8 mouse cellular contexts compared by ENCODE assay signal in genomic region chr9:57708720-57709274, GRCm38 (mm10). TPM values are rescaled to one million over a fixed set of nuclear protein-coding genes. Genes with fewer than 3 reads are reported as not detected.
DNase-seq lines count a peak whose midpoint lies in the region; ATAC-seq lines count a peak whose summit lies in the region.

No protein-coding gene starts in this region.

- peak; percentile 46 to 78 for DNase-seq in adrenal gland, adult (ENCODE audit: inconsistent age in 2 of 2, low spot score in 1 of 2)
- no peak for DNase-seq in adrenal gland, adult 8-10 months
- peak; percentile 66 for DNase-seq in adipocyte (ENCODE audit: low spot score)
- peak; percentile 35 to 39 for DNase-seq in layer of hippocampus, postnatal 36 days
- peak; percentile 57 for DNase-seq in lung, postnatal 10 days
- DNase-seq in right cerebral cortex, postnatal 25 days: peak; percentile 61

- peak overlapping the region; percentile 92 for H3K4me3 ChIP-seq in embryonic facial prominence, embryonic 12.5 days
- H3K4me3 ChIP-seq in heart, embryonic 16.5 days (ENCODE audit: low read length): peak overlapping the region; percentile 93

- peak overlapping the region; percentile 67 for H3K4me2 ChIP-seq in embryonic facial prominence, embryonic 12.5 days (replicated peaks)
- H3K4me2 ChIP-seq in heart, embryonic 16.5 days (ENCODE audit: low read depth, low read length): peak overlapping the region; percentile 92

- peaks cover 14% of the 10 kb centered on the region for H3K36me3 ChIP-seq in embryonic facial prominence, embryonic 12.5 days
- H3K36me3 ChIP-seq in heart, embryonic 16.5 days (ENCODE audit: control insufficient read depth, insufficient read depth): peaks cover 4% of the 10 kb centered on the region

- peak; percentile 47; the same call in 1 of the 2 replicates for ATAC-seq in embryonic facial prominence, embryonic 12.5 days (ENCODE audit: insufficient number of reproducible peaks, insufficient read depth, low FRiP score, low TSS enrichment)
- ATAC-seq in heart, embryonic 16.5 days (replicated peaks; ENCODE audit: extremely low read depth, insufficient read depth, low FRiP score): peak; percentile 63

- no peaks in the 10 kb centered on the region for H3K27me3 ChIP-seq in embryonic facial prominence, embryonic 12.5 days
- no peaks in the 10 kb centered on the region for H3K27me3 ChIP-seq in heart, embryonic 16.5 days (ENCODE audit: control insufficient read depth, insufficient read depth, low read length)

- H3K9ac ChIP-seq in embryonic facial prominence, embryonic 12.5 days: peak overlapping the region; percentile 85
- H3K9ac ChIP-seq in heart, embryonic 16.5 days (ENCODE audit: low read length): peak overlapping the region; percentile 93

- H3K27ac ChIP-seq in embryonic facial prominence, embryonic 12.5 days: peak overlapping the region; percentile 90
- H3K27ac ChIP-seq in heart, embryonic 16.5 days (ENCODE audit: low read length): peak overlapping the region; percentile 84

- WGBS in embryonic facial prominence, embryonic 12.5 days: 4% methylated on average over 36 of the region's 39 CpGs
- WGBS in heart, embryonic 16.5 days: 2% methylated on average over 39 of the region's 39 CpGs

- no peaks in the 10 kb centered on the region for H3K9me3 ChIP-seq in embryonic facial prominence, embryonic 12.5 days
- H3K9me3 ChIP-seq in heart, embryonic 16.5 days (replicated peaks; ENCODE audit: control insufficient read depth, low read length): peaks cover 5% of the 10 kb centered on the region

- H3K4me1 ChIP-seq in embryonic facial prominence, embryonic 12.5 days: peaks cover 7% of the 10 kb centered on the region
- H3K4me1 ChIP-seq in heart, embryonic 16.5 days (ENCODE audit: control insufficient read depth, insufficient read depth, low read length): peaks cover 10% of the 10 kb centered on the region

RNA-seq across cellular contexts. Expression of gene Edc3, which starts 0.5 kb away (rescaled TPM):
- total RNA-seq in adrenal gland, adult 8-10 months (2022): 10 to 100 TPM; 10.4 to 11.4 (median 10.8) TPM
- 37.9 and 39.0 TPM in 2 replicates for polyA plus RNA-seq in embryonic facial prominence, embryonic 12.5 days (2016; fragmentation: Nextera tagmentation; extraction: Ambion mirVana)
- polyA plus RNA-seq in heart, embryonic 16.5 days (2015; fragmentation: Nextera tagmentation; extraction: Ambion mirVana): 18.2 and 19.5 TPM in 2 replicates
- total RNA-seq in layer of hippocampus, postnatal 36 days (2021): 10 to 100 TPM; 15.5 to 15.6 TPM

RNA-seq across cellular contexts. Expression of gene Cyp1a1, which starts 21.1 kb away (rescaled TPM):
- total RNA-seq in adrenal gland, adult 8-10 months (2022): under 1 TPM in 2 of 4 experiments, not detected in 2; 0.11 to 0.49 TPM
- polyA plus RNA-seq in embryonic facial prominence, embryonic 12.5 days (2016; fragmentation: Nextera tagmentation; extraction: Ambion mirVana): not detected in 2 replicates
- not detected in 2 replicates for polyA plus RNA-seq in heart, embryonic 16.5 days (2015; fragmentation: Nextera tagmentation; extraction: Ambion mirVana)
- under 1 TPM; 0.12 to 0.15 TPM for total RNA-seq in layer of hippocampus, postnatal 36 days (2021)

RNA-seq across cellular contexts. Expression of gene Cyp1a2, which starts 25.3 kb away (rescaled TPM):
- total RNA-seq in adrenal gland, adult 8-10 months (2022): under 1 TPM in 2 of 4 experiments, not detected in 2; 0.19 to 0.49 TPM
- not detected in 2 replicates for polyA plus RNA-seq in embryonic facial prominence, embryonic 12.5 days (2016; fragmentation: Nextera tagmentation; extraction: Ambion mirVana)
- polyA plus RNA-seq in heart, embryonic 16.5 days (2015; fragmentation: Nextera tagmentation; extraction: Ambion mirVana): 0.07 TPM in 1 of 2 replicates, not detected in the other
- not detected for total RNA-seq in layer of hippocampus, postnatal 36 days (2021)

RNA-seq across cellular contexts. Expression of gene Csk, which starts 55.4 kb away (rescaled TPM):
- 100 to 1,000 TPM in 1 of 4 experiments, 10 to 100 TPM in 3; 78.2 to 121 (median 82.4) TPM for total RNA-seq in adrenal gland, adult 8-10 months (2022)
- 38.0 and 41.1 TPM in 2 replicates for polyA plus RNA-seq in embryonic facial prominence, embryonic 12.5 days (2016; fragmentation: Nextera tagmentation; extraction: Ambion mirVana)
- polyA plus RNA-seq in heart, embryonic 16.5 days (2015; fragmentation: Nextera tagmentation; extraction: Ambion mirVana): 20.4 and 29.9 TPM in 2 replicates
- total RNA-seq in layer of hippocampus, postnatal 36 days (2021): 10 to 100 TPM; 35.2 to 41.8 TPM

RNA-seq across cellular contexts. Expression of gene Clk3, which starts 56.9 kb away (rescaled TPM):
- 10 to 100 TPM; 75.3 to 83.3 (median 78.5) TPM for total RNA-seq in adrenal gland, adult 8-10 months (2022)
- polyA plus RNA-seq in embryonic facial prominence, embryonic 12.5 days (2016; fragmentation: Nextera tagmentation; extraction: Ambion mirVana): 75.4 and 81.8 TPM in 2 replicates
- 57.9 and 67.5 TPM in 2 replicates for polyA plus RNA-seq in heart, embryonic 16.5 days (2015; fragmentation: Nextera tagmentation; extraction: Ambion mirVana)
- 10 to 100 TPM; 81.0 to 81.9 TPM for total RNA-seq in layer of hippocampus, postnatal 36 days (2021)
